Mouse (Mus musculus): ENCODE data around the gene Olfr286.

DNA sequence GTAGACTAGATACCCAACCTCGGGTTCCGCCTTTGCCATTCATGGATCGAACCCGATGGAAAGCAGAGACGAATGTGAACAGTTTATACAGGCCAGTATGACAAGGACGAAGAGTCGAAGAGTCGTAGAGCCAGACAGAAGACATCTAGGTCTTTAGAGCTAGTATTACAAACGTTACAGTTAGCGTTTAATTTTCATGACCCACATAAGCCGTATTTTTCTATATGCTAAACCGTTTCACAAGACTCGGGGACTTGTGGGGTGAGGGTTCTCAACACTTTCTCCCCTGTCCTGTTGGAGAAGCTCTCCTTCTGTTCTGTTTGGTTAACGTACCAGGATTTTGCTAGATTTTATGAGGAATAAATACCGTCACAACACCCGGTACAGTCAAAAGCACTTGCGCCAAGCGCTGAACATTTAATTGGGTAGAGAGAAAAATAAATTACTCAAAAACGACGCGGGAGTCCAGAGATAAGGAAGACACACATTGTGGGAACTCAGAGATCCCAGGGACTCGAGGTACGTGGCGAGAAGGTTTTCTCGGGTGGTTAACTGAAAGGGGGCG is 53.6 kb downstream of the Olfr286 start:
- TF ChIP-seq CTCF (IDR thresholded peaks at IDR 0.05; ENCODE audit: low read depth) (no peak), EP300 (IDR thresholded peaks at IDR 0.05; ENCODE audit: low read depth) (no peak)

All from heart, postnatal 0 days (tissue).